23 mouse cellular contexts compared by ENCODE assay signal in genomic region chr6:112871241-112871780, GRCm38 (mm10).
DNase-seq lines count a peak whose midpoint lies in the region; ATAC-seq and TF ChIP-seq lines count a peak whose summit lies in the region.
"Had no signal": no experiment of that assay in that cellular context is flagged by ENCODE, and none has a peak within 500 bp of the region (broad histone marks: within the 10 kb centered on the region; RNA-seq: fewer than 3 reads in every experiment).

No protein-coding gene starts in this region.

- H3K4me1 ChIP-seq in kidney, embryonic 14.5 days (ENCODE audit: control insufficient read depth, insufficient read depth, low read length), result no peaks in the 10 kb centered on the region
- H3K4me1 ChIP-seq: embryonic facial prominence, embryonic 12.5 days; liver, embryonic 15.5 days; lung, embryonic 15.5 days had no signal

- DNase-seq in layer of hippocampus, adult 2 months (ENCODE audit: low spot score in 2 of 2), result no peak
- no peak for DNase-seq in layer of hippocampus, postnatal 14 days (ENCODE audit: low spot score in 2 of 2)
- DNase-seq in kidney, adult 11 months, result peak; percentile 44
- peak; percentile 29 to 30 for DNase-seq in kidney, postnatal 36 days
- DNase-seq in cerebellum, adult 11-12 months, result no peak
- no peak for DNase-seq in adipocyte (ENCODE audit: low spot score)
- DNase-seq: adrenal gland, postnatal 25 days; cerebellum, postnatal 10 days; heart, postnatal 36 days; liver; thymus, adult 2 months had no signal

- no peak overlapping the region for H3K9ac ChIP-seq in kidney, embryonic 14.5 days (ENCODE audit: low read depth, low read length)
- H3K9ac ChIP-seq: embryonic facial prominence, embryonic 12.5 days; heart, embryonic 15.5 days; hindbrain, embryonic 14.5 days; liver, embryonic 15.5 days; lung, embryonic 15.5 days; neural tube, embryonic 15.5 days had no signal

- no peak overlapping the region for H3K4me3 ChIP-seq in layer of hippocampus, adult 2 months
- no peak overlapping the region for H3K4me3 ChIP-seq in kidney, embryonic 14.5 days (ENCODE audit: low read length)
- H3K4me3 ChIP-seq: embryonic facial prominence, embryonic 12.5 days; heart, embryonic 15.5 days; limb, embryonic 10.5 days; liver, embryonic 15.5 days; lung, embryonic 15.5 days; neural tube, embryonic 15.5 days had no signal

- ATAC-seq in kidney, embryonic 14.5 days (ENCODE audit: low FRiP score, low TSS enrichment), result peak; percentile 70
- ATAC-seq: CD4-positive, CD25-positive, alpha-beta regulatory T cell, adult 4 months; forebrain, embryonic 14.5 days; inflammation-experienced regulatory T-cells, adult 6 months had no signal

- H3K4me2 ChIP-seq in kidney, embryonic 14.5 days (replicated peaks; ENCODE audit: low read depth, low read length), result no peak overlapping the region
- H3K4me2 ChIP-seq: embryonic facial prominence, embryonic 12.5 days; heart, embryonic 15.5 days; hindbrain, embryonic 14.5 days; liver, embryonic 15.5 days; lung, embryonic 15.5 days; neural tube, embryonic 15.5 days had no signal

- H3K27me3 ChIP-seq in kidney, embryonic 14.5 days (ENCODE audit: control insufficient read depth, insufficient read depth, low read length), result no peaks in the 10 kb centered on the region
- H3K27me3 ChIP-seq: embryonic facial prominence, embryonic 12.5 days; liver, embryonic 15.5 days; lung, embryonic 15.5 days; neural tube, embryonic 15.5 days had no signal

- 65% methylated on average over 7 of the region's 7 CpGs for WGBS in kidney, embryonic 14.5 days

- TF ChIP-seq CTCF in layer of hippocampus, adult 2 months (conservative IDR thresholded peaks at IDR 0.05), result no peak

- 0 out of 2 replicates have a peak overlapping the region, but pooled peaks have one; percentile 8 for H3K27ac ChIP-seq in layer of hippocampus, adult 2 months
- H3K27ac ChIP-seq in kidney, embryonic 14.5 days (ENCODE audit: low read depth, low read length), result peak overlapping the region; percentile 42; the same call in 1 of the 2 replicates
- H3K27ac ChIP-seq: embryonic facial prominence, embryonic 12.5 days; heart, embryonic 15.5 days; hindbrain, embryonic 14.5 days; limb, embryonic 10.5 days; liver, embryonic 15.5 days; lung, embryonic 15.5 days; macrophage; neural tube, embryonic 15.5 days had no signal

- no peaks in the 10 kb centered on the region for H3K36me3 ChIP-seq in kidney, embryonic 14.5 days (ENCODE audit: control insufficient read depth, insufficient read depth, low read length)
- H3K36me3 ChIP-seq: embryonic facial prominence, embryonic 12.5 days; heart, embryonic 15.5 days; limb, embryonic 10.5 days; liver, embryonic 15.5 days; lung, embryonic 15.5 days; neural tube, embryonic 15.5 days had no signal

- no peaks in the 10 kb centered on the region for H3K9me3 ChIP-seq in kidney, embryonic 14.5 days (ENCODE audit: control insufficient read depth, low read length)
- H3K9me3 ChIP-seq: embryonic facial prominence, embryonic 12.5 days; heart, embryonic 15.5 days; limb, embryonic 10.5 days; liver, embryonic 15.5 days; lung, embryonic 15.5 days; neural tube, embryonic 15.5 days had no signal

Comparison
In these comparisons a context has a peak if more than half of its experiments do, and no peak if none do; other contexts are left out.
1. DNase-seq: peak in kidney, adult 11 months (single experiment) and kidney, postnatal 36 days (2 of 2); none in layer of hippocampus, adult 2 months (0 of 2), layer of hippocampus, postnatal 14 days (0 of 2), cerebellum, adult 11-12 months (single experiment) and adipocyte (single experiment).